Mouse (Mus musculus): ENCODE measurements around the gene Prrc2a.

Prrc2a gene

GRCm38 (mm10) chr17:35191723-35192122 is 27.0 kb upstream of the Prrc2a start:
- no peak for ATAC-seq (ENCODE audit: insufficient number of reproducible peaks, low FRiP score, low TSS enrichment)

- ATAC-seq (ENCODE audit: insufficient number of reproducible peaks, low FRiP score, low TSS enrichment), result no peak
Measured at GRCm38 (mm10) chr17:35190096-35190495, 25.4 kb upstream of the Prrc2a start.

GRCm38 (mm10) chr17:35189186-35189585 is 24.5 kb upstream of the Prrc2a start:
- ATAC-seq (ENCODE audit: insufficient number of reproducible peaks, low FRiP score, low TSS enrichment), result no peak

GRCm38 (mm10) chr17:35187959-35188610 is 23.4 kb upstream of the Prrc2a start, which contains the start of gene Lst1:
TSS of gene Lst1 (minus strand) at chr17:35188439.
- ATAC-seq (ENCODE audit: insufficient number of reproducible peaks, low FRiP score, low TSS enrichment), result no peak

GRCm38 (mm10) chr17:35187345-35187744 is 22.6 kb upstream of the Prrc2a start:
- ATAC-seq (ENCODE audit: insufficient number of reproducible peaks, low FRiP score, low TSS enrichment), result no peak

GRCm38 (mm10) chr17:35186681-35187080 is 22.0 kb upstream of the Prrc2a start:
- ATAC-seq (ENCODE audit: insufficient number of reproducible peaks, low FRiP score, low TSS enrichment), result no peak

GRCm38 (mm10) chr17:35185639-35186611 is 21.2 kb upstream of the Prrc2a start:
- ATAC-seq (ENCODE audit: insufficient number of reproducible peaks, low FRiP score, low TSS enrichment), result no peak

GRCm38 (mm10) chr17:35180093-35180492 is 15.4 kb upstream of the Prrc2a start:
- no peak for ATAC-seq (ENCODE audit: insufficient number of reproducible peaks, low FRiP score, low TSS enrichment)

- no peak for ATAC-seq (ENCODE audit: insufficient number of reproducible peaks, low FRiP score, low TSS enrichment)
Measured at GRCm38 (mm10) chr17:35178528-35178927, 13.8 kb upstream of the Prrc2a start.

- ATAC-seq (ENCODE audit: insufficient number of reproducible peaks, low FRiP score, low TSS enrichment), result no peak
Measured at GRCm38 (mm10) chr17:35175968-35176367, 11.3 kb upstream of the Prrc2a start, which contains the start of gene Aif1. TSS of gene Aif1 (minus strand) at chr17:35176068.

- no peak for ATAC-seq (ENCODE audit: insufficient number of reproducible peaks, low FRiP score, low TSS enrichment)
Measured at GRCm38 (mm10) chr17:35175382-35175781, 10.7 kb upstream of the Prrc2a start.

- no peak for ATAC-seq (ENCODE audit: insufficient number of reproducible peaks, low FRiP score, low TSS enrichment)
Measured at GRCm38 (mm10) chr17:35174201-35174977, 9.7 kb upstream of the Prrc2a start.

GRCm38 (mm10) chr17:35173329-35173728 is 8.6 kb upstream of the Prrc2a start:
- ATAC-seq (ENCODE audit: insufficient number of reproducible peaks, low FRiP score, low TSS enrichment), result no peak

GRCm38 (mm10) chr17:35172445-35173234 is 7.9 kb upstream of the Prrc2a start:
- no peak for ATAC-seq (ENCODE audit: insufficient number of reproducible peaks, low FRiP score, low TSS enrichment)

GRCm38 (mm10) chr17:35168541-35169207 is 4.0 kb upstream of the Prrc2a start:
- no peak for ATAC-seq (ENCODE audit: insufficient number of reproducible peaks, low FRiP score, low TSS enrichment)

GRCm38 (mm10) chr17:35167794-35168193 is 3.1 kb upstream of the Prrc2a start:
- ATAC-seq (ENCODE audit: insufficient number of reproducible peaks, low FRiP score, low TSS enrichment), result no peak

- ATAC-seq (ENCODE audit: insufficient number of reproducible peaks, low FRiP score, low TSS enrichment), result no peak
Measured at GRCm38 (mm10) chr17:35166352-35167035, 1.8 kb upstream of the Prrc2a start.

GRCm38 (mm10) chr17:35165451-35166155 is 906 bp upstream of the Prrc2a start:
- ATAC-seq (ENCODE audit: insufficient number of reproducible peaks, low FRiP score, low TSS enrichment), result no peak
